Mouse (Mus musculus): Measurements from ENCODE around the gene Foxp1. TPM values are rescaled to one million over a fixed set of nuclear protein-coding genes. Genes with fewer than 3 reads are reported as not detected.

Gene Foxp1
- polyA plus RNA-seq, 1 experiment = 76.1 TPM

- H3K36me3 ChIP-seq (replicated peaks; ENCODE audit: low read length) = peaks cover 32% of the 10 kb centered on the region
- H3K9me3 ChIP-seq = no peaks in the 10 kb centered on the region
- peaks cover 78% of the 10 kb centered on the region for H3K4me1 ChIP-seq
These were observed 541.3 kb downstream of the Foxp1 start for GRCm38 (mm10) chr6:98981265-98981664.

DNA sequence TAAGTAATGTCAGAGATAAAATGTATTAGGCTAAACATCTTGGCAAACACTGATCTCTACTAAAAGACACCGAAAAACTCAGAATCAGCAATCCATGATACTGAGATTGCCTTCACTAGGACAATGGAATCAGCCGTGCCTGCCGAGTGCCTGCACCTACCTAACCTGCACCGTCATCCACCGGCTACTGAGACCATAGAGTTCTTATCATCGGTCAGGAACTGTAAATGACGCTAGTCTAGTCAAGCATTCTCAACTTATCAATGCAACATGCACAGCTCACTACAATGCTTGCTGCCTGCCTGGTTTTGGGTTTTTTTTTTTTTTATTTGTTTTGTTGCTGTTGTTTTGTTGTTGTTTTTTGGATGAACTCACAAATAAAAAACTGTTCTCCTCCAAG, 542.1 kb downstream of the Foxp1 start:
- TF ChIP-seq FLI1 (IDR thresholded peaks at IDR 0.05; ENCODE audit: low read length) (no peak), GATA1 (IDR thresholded peaks at IDR 0.05; ENCODE audit: borderline replicate concordance, low read length) (no peak)
- peaks cover 78% of the 10 kb centered on the region for H3K4me1 ChIP-seq
- H3K4me3 ChIP-seq (replicated peaks) = no peak overlapping the region
- H3K27me3 ChIP-seq (replicated peaks) = no peaks in the 10 kb centered on the region
- no peaks in the 10 kb centered on the region for H3K9me3 ChIP-seq
- peaks cover 34% of the 10 kb centered on the region for H3K36me3 ChIP-seq (replicated peaks; ENCODE audit: low read length)

More at GRCm38 (mm10) chr6:98981265-98981664, 541.3 kb downstream of the Foxp1 start:
- Histone ChIP-seq H3K4me3 (replicated peaks) (no peak overlapping the region), H3K27me3 (replicated peaks) (no peaks in the 10 kb centered on the region)
- no peak for TF ChIP-seq GATA1 (IDR thresholded peaks at IDR 0.05; ENCODE audit: borderline replicate concordance, low read length)
- no peak for TF ChIP-seq FLI1 (IDR thresholded peaks at IDR 0.05; ENCODE audit: low read length)

- H3K36me3 ChIP-seq (replicated peaks; ENCODE audit: low read length) = peaks cover 38% of the 10 kb centered on the region
- no peaks in the 10 kb centered on the region for H3K9me3 ChIP-seq
- TF ChIP-seq GATA1 (IDR thresholded peaks at IDR 0.05; ENCODE audit: borderline replicate concordance, low read length) (no peak), FLI1 (IDR thresholded peaks at IDR 0.05; ENCODE audit: low read length) (no peak)
- H3K4me1 ChIP-seq = peaks cover 77% of the 10 kb centered on the region
- no peaks in the 10 kb centered on the region for H3K27me3 ChIP-seq (replicated peaks)
- no peak overlapping the region for H3K4me3 ChIP-seq (replicated peaks)
These were observed 542.5 kb downstream of the Foxp1 start for GRCm38 (mm10) chr6:98980001-98980400.

- Histone ChIP-seq H3K9me3 (no peaks in the 10 kb centered on the region), H3K36me3 (replicated peaks; ENCODE audit: low read length) (peaks cover 57% of the 10 kb centered on the region), H3K27me3 (replicated peaks) (no peaks in the 10 kb centered on the region), H3K4me1 (peaks cover 56% of the 10 kb centered on the region), H3K4me3 (replicated peaks) (peak overlapping the region; percentile 73)
- TF ChIP-seq FLI1 (IDR thresholded peaks at IDR 0.05; ENCODE audit: low read length) = no peak
- no peak for TF ChIP-seq GATA1 (IDR thresholded peaks at IDR 0.05; ENCODE audit: borderline replicate concordance, low read length)
These were observed 544.7 kb downstream of the Foxp1 start for GRCm38 (mm10) chr6:98977806-98978205.

DNA sequence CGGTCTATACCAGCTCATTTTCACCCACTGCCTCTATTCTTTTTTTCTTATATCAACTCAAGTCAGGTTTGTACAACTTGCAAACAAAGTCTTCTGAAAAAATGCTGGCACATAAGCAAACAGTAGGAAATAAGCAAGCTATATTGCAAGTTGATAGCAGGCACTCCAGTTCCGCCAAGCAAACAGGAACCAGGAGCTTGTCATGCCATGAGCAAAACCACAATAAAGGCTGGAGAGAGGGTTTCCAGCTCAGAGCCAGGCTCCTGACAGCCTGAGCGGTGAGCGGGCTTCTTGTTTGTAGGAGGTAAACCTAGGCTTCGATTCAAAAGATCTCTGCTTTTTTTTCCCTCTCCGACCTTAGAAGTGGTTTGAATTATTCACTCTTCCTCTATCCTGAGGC, 546.6 kb downstream of the Foxp1 start:
- no peak for TF ChIP-seq FLI1 (IDR thresholded peaks at IDR 0.05; ENCODE audit: low read length)
- no peaks in the 10 kb centered on the region for H3K9me3 ChIP-seq
- H3K27me3 ChIP-seq (replicated peaks) = no peaks in the 10 kb centered on the region
- peaks cover 40% of the 10 kb centered on the region for H3K4me1 ChIP-seq
- peaks cover 58% of the 10 kb centered on the region for H3K36me3 ChIP-seq (replicated peaks; ENCODE audit: low read length)
- H3K4me3 ChIP-seq (replicated peaks) = no peak overlapping the region

GRCm38 (mm10) chr6:98973433-98973832, 549.1 kb downstream of the Foxp1 start:
- Histone ChIP-seq H3K4me3 (replicated peaks) (no peak overlapping the region), H3K36me3 (replicated peaks; ENCODE audit: low read length) (peaks cover 56% of the 10 kb centered on the region), H3K4me1 (peaks cover 29% of the 10 kb centered on the region), H3K27me3 (replicated peaks) (no peaks in the 10 kb centered on the region), H3K9me3 (no peaks in the 10 kb centered on the region)
- TF ChIP-seq GATA1 (IDR thresholded peaks at IDR 0.05; ENCODE audit: borderline replicate concordance, low read length) = no peak
- no peak for TF ChIP-seq FLI1 (IDR thresholded peaks at IDR 0.05; ENCODE audit: low read length)

- TF ChIP-seq FLI1 (IDR thresholded peaks at IDR 0.05; ENCODE audit: low read length) (no peak), GATA1 (IDR thresholded peaks at IDR 0.05; ENCODE audit: borderline replicate concordance, low read length) (no peak)
- peaks cover 54% of the 10 kb centered on the region for H3K36me3 ChIP-seq (replicated peaks; ENCODE audit: low read length)
- no peaks in the 10 kb centered on the region for H3K27me3 ChIP-seq (replicated peaks)
- peaks cover 22% of the 10 kb centered on the region for H3K4me1 ChIP-seq
- H3K9me3 ChIP-seq = no peaks in the 10 kb centered on the region
- H3K4me3 ChIP-seq (replicated peaks) = no peak overlapping the region
These were observed 550.1 kb downstream of the Foxp1 start for GRCm38 (mm10) chr6:98972404-98972803.

DNA sequence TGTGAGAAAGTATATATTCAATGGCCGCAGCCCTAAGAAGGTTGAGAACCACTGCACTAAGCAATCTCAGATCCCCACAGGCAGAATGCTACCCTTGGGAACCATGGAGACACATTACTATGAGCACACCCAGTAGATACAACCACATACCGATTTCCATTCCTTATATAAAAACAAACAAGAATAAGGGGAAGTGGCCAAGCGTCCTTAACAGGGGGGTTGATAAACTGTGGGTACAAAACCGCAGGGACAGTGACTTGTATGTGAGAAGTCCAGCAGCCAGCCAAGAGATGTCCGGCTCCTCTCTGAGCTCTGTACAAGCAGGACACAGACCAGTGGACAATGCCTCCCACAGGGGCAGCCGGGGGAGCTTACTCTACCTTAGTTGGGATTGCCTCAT, 563.2 kb downstream of the Foxp1 start:
- Histone ChIP-seq H3K27me3 (replicated peaks) (no peaks in the 10 kb centered on the region), H3K9me3 (no peaks in the 10 kb centered on the region), H3K4me1 (peaks cover 47% of the 10 kb centered on the region), H3K36me3 (replicated peaks; ENCODE audit: low read length) (peaks cover 53% of the 10 kb centered on the region), H3K4me3 (replicated peaks) (no peak overlapping the region)
- no peak for TF ChIP-seq GATA1 (IDR thresholded peaks at IDR 0.05; ENCODE audit: borderline replicate concordance, low read length)
- TF ChIP-seq FLI1 (IDR thresholded peaks at IDR 0.05; ENCODE audit: low read length) = no peak

DNA sequence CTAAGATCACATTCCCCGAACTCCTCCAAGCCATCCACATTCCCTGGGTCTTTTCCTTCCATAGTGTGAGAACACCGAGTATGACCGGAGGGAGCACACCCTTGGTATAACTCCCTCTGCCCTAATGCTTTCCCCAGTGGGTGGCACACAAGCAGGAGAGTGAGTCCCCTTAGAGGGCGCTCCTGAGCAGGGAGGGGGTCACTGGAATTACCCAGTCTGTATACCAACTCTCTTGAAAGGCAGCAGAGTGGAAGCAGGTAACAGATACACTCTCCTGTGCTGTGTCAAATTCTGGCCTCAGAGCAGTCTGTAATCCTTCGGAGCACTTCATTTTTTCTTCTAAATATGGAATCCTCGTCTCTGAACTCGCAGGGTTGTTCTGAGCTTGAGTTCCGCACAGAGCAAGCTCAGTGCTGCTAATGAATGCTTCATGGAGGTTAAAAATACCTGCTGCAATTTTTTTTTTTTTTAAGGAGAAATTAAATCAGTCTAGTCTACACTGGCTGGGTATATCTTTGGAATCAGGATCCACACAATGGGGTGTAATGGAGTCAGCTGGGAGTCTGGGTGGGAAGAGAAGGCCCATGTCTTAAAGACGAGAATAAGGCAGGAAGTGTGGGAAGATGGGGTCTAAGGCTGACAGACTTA, 565.9 kb downstream of the Foxp1 start:
- peaks cover 43% of the 10 kb centered on the region for H3K4me1 ChIP-seq
- no peaks in the 10 kb centered on the region for H3K9me3 ChIP-seq
- TF ChIP-seq FLI1 (IDR thresholded peaks at IDR 0.05; ENCODE audit: low read length) = no peak
- TF ChIP-seq GATA1 (IDR thresholded peaks at IDR 0.05; ENCODE audit: borderline replicate concordance, low read length) = no peak
- no peak overlapping the region for H3K4me3 ChIP-seq (replicated peaks)
- no peaks in the 10 kb centered on the region for H3K27me3 ChIP-seq (replicated peaks)
- peaks cover 53% of the 10 kb centered on the region for H3K36me3 ChIP-seq (replicated peaks; ENCODE audit: low read length)

DNA sequence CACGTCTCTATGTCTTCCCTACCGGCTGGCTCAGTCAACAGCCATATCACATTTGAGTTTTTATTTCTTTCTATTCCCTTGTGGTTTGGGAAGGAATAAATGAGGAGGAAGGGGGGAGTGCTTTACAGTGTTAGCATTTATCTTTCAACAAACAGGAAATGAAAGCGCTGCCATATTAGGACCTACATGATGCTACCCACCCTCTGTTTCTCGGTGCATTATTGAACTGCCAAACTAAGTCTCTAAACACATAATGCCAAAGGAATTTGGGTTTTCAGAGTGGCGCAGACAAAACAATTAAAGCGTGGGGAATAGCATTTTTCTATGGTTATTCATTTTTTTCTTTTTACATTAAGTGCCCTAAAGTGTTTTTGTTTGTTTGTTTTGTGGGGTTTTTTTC, 566.8 kb downstream of the Foxp1 start:
- no peak for TF ChIP-seq FLI1 (IDR thresholded peaks at IDR 0.05; ENCODE audit: low read length)
- no peak for TF ChIP-seq GATA1 (IDR thresholded peaks at IDR 0.05; ENCODE audit: borderline replicate concordance, low read length)
- H3K4me1 ChIP-seq = peaks cover 43% of the 10 kb centered on the region
- no peaks in the 10 kb centered on the region for H3K9me3 ChIP-seq
- H3K27me3 ChIP-seq (replicated peaks) = no peaks in the 10 kb centered on the region
- no peak overlapping the region for H3K4me3 ChIP-seq (replicated peaks)
- peaks cover 62% of the 10 kb centered on the region for H3K36me3 ChIP-seq (replicated peaks; ENCODE audit: low read length)
